Mouse (Mus musculus) midbrain, embryonic 11.5 days (tissue): ENCODE measurements at regions not wholly inside any gene's neighbourhood (a gene's known extent, or its start where the extent isn't known, plus 50 kb on each side); places are given as distances from the start of the nearest gene placed in this dataset.

Experiments
- ATAC-seq: fragments of 200-750 bp; cut with Nextera tagmentation; 2 replicates; pipeline ENCODE4 v1.8.0; 2017; ENCODE audit warnings: moderate TSS enrichment, moderate library complexity; ENCODE audit not compliant: low FRiP score
- DNase-seq: peaks from one replicate; pipeline ENCODE4 v3.0.0; 2015; ENCODE audit warnings: low spot score; ENCODE audit errors: missing footprints
- H3K27ac ChIP-seq: fragments of 300-500 bp; sonication (generic); 2 replicates; pipeline ENCODE4 v1.5.1; 2014; ENCODE audit warnings: low read depth, low read length
- H3K27me3 ChIP-seq: fragments of 300-500 bp; sonication (generic); 2 replicates; pipeline ENCODE4 v1.6.1; 2014; ENCODE audit warnings: mild to moderate bottlenecking, low read length, moderate library complexity, mixed read lengths; ENCODE audit not compliant: control insufficient read depth, insufficient read depth
- H3K36me3 ChIP-seq: fragments of 300-500 bp; sonication (generic); 2 replicates; pipeline ENCODE4 v1.6.1; 2014; ENCODE audit warnings: mild to moderate bottlenecking, low read length, moderate library complexity, mixed read lengths; ENCODE audit not compliant: control insufficient read depth, insufficient read depth
- H3K4me1 ChIP-seq: fragments of 300-500 bp; sonication (generic); 2 replicates; pipeline ENCODE4 v1.6.1; 2014; ENCODE audit warnings: low read length; ENCODE audit not compliant: control insufficient read depth, insufficient read depth
- H3K4me2 ChIP-seq: fragments of 300-500 bp; sonication (generic); 2 replicates; pipeline ENCODE4 v1.6.1; 2014; ENCODE audit warnings: mild to moderate bottlenecking, moderate library complexity
- H3K4me3 ChIP-seq: fragments of 300-500 bp; sonication (generic); 2 replicates; pipeline ENCODE4 v1.5.1; 2014; ENCODE audit warnings: low read depth, low read length
- H3K9ac ChIP-seq: fragments of 300-500 bp; sonication (generic); 2 replicates; pipeline ENCODE4 v1.6.1; 2014; ENCODE audit warnings: low read length
- H3K9me3 ChIP-seq: fragments of 300-500 bp; sonication (generic); 2 replicates; pipeline ENCODE4 v1.6.1; 2016; ENCODE audit warnings: low read length; ENCODE audit not compliant: control insufficient read depth
- WGBS: fragments of 180-500 bp; shearing (Covaris S2); extraction: QIAGEN DNeasy Blood & Tissue Kit; methylation state at CpG from one replicate; pipeline ENCODE4 v1.1.7; 2014; 5-methylcytosine and 5-hydroxymethylcytosine counted together

DNA sequence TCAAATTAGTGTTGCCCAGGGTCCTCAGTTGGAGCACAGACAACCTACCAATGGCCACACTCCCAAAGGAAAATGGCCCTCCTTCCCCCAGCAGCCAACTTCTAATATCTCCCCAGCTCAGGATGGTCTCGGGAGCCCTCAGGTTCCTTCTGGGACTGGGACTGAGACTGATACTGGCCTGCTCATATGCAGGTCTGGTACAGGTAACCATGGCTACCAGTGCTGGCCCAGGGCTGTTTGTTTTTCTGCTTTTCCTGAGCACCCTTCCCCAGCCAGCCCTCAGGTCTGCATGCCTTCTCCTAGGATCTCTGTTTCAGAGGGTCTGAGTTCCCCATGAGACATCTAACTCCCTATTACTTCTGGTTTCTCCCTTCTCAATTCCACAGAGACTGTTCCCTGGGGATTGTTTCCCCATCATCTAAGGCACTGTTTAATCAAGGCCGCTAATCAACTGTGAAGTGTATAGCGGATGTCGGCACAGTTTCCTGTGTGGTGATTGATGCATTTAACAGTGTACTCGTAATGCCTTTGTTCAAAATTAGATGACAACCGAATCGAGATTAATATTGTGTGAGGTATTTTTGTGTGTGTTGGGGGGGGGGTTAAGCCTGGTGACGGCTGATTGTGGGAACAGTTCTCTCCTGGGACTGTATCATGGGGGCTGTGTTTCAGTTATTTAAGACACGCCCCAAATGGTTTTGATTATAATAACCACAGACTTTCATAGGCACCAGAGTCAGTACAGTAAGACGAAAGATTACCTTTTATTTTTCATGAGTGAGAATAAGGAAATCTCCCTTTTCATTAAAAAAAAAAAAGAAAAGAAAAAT is 120.8 kb upstream of the Lmcd1 start:
- no peak for DNase-seq
- Histone ChIP-seq H3K27ac (no peak overlapping the region), H3K27me3 (no peaks in the 10 kb centered on the region), H3K9ac (no peak overlapping the region), H3K4me1 (no peaks in the 10 kb centered on the region), H3K4me2 (no peak overlapping the region), H3K36me3 (no peaks in the 10 kb centered on the region), H3K9me3 (no peaks in the 10 kb centered on the region), H3K4me3 (no peak overlapping the region)
- 82% methylated on average over 10 of the region's 10 CpGs for WGBS
- peak; percentile 63; the same call in 1 of the 2 replicates for ATAC-seq

- WGBS, result 87% methylated on average over 3 of the region's 3 CpGs
These were observed 106.1 kb upstream of the Lmcd1 start for GRCm38 (mm10) chr6:112167487-112167886.

DNA sequence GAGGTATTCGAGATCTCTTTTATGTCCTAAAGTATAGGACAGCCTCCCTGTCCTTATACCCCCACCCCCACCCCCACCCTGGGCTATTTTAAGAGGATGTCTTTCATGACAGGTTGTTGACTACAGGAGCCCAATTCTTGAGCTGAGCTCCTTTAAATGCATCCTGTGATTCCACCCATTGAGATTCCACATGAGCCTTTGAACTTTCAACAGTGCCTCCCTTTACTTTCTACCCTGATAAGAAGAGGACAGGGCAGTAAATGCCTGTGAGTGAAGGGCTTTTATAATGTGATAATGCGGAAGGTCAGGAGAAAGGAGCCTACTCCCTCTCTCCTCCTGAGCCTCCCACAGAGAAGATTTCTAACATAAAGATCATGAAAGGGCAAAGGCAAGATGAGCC is 97.2 kb upstream of the Lmcd1 start:
- H3K27ac ChIP-seq, result no peak overlapping the region
- ATAC-seq, result peak; percentile 35; the same call in 1 of the 2 replicates
- WGBS, result 27% methylated on average over 2 of the region's 2 CpGs

More at GRCm38 (mm10) chr6:112167487-112167886, 106.1 kb upstream of the Lmcd1 start:
- H3K4me1 ChIP-seq, result no peaks in the 10 kb centered on the region
- H3K4me2 ChIP-seq, result no peak overlapping the region
- H3K27me3 ChIP-seq, result no peaks in the 10 kb centered on the region
- no peak overlapping the region for H3K9ac ChIP-seq
- no peak for DNase-seq
- H3K9me3 ChIP-seq, result no peaks in the 10 kb centered on the region
- no peak overlapping the region for H3K4me3 ChIP-seq
- H3K36me3 ChIP-seq, result no peaks in the 10 kb centered on the region
- no peak overlapping the region for H3K27ac ChIP-seq
- no peak for ATAC-seq

DNA sequence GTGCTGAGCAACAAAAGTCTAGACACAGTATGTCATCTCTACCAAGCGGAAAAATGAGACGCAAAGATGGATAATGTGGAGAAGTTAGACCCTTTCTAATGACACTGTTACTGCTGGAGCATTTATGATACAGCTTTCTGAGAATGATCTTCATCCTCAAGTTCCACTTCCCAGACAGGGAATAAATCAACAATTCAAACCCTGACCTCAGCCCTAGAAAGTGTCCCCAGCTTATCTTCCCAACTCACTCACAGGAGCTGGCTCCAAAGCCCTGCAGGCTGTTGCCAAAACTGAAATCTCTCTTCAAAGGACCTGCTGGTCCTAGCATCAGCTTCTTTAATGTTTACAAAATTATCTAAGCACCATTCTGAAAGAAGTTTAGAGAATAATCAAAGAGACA is 85.9 kb upstream of the Lmcd1 start:
- no peaks in the 10 kb centered on the region for H3K27me3 ChIP-seq
- H3K4me3 ChIP-seq, result no peak overlapping the region
- H3K4me2 ChIP-seq, result no peak overlapping the region
- DNase-seq (no peak), ATAC-seq (no peak)
- WGBS, result 91% methylated on average over 2 of the region's 2 CpGs
- no peak overlapping the region for H3K27ac ChIP-seq
- no peaks in the 10 kb centered on the region for H3K9me3 ChIP-seq
- no peak overlapping the region for H3K9ac ChIP-seq
- no peaks in the 10 kb centered on the region for H3K4me1 ChIP-seq
- H3K36me3 ChIP-seq, result no peaks in the 10 kb centered on the region

More for the DNA sequence above, 97.2 kb upstream of the Lmcd1 start:
- Histone ChIP-seq H3K27me3 (no peaks in the 10 kb centered on the region), H3K4me1 (no peaks in the 10 kb centered on the region), H3K9ac (no peak overlapping the region), H3K36me3 (no peaks in the 10 kb centered on the region), H3K4me2 (no peak overlapping the region), H3K9me3 (no peaks in the 10 kb centered on the region), H3K4me3 (no peak overlapping the region)
- no peak for DNase-seq

- ATAC-seq, result peak; percentile 68
- 48% methylated on average over 6 of the region's 6 CpGs for WGBS
- DNase-seq, result peak; percentile 99
- Histone ChIP-seq H3K9ac (no peak overlapping the region), H3K27ac (no peak overlapping the region), H3K4me3 (no peak overlapping the region), H3K9me3 (no peaks in the 10 kb centered on the region), H3K4me1 (no peaks in the 10 kb centered on the region), H3K4me2 (no peak overlapping the region), H3K27me3 (no peaks in the 10 kb centered on the region), H3K36me3 (no peaks in the 10 kb centered on the region)
These were observed 82.5 kb upstream of the Lmcd1 start for GRCm38 (mm10) chr6:112191032-112191431.

- ATAC-seq, result peak; percentile 85
These were observed 76.1 kb upstream of the Lmcd1 start for GRCm38 (mm10) chr6:112197445-112197844.

GRCm38 (mm10) chr6:112199241-112199640 is 74.3 kb upstream of the Lmcd1 start:
- H3K27me3 ChIP-seq, result no peaks in the 10 kb centered on the region
- no peak overlapping the region for H3K4me2 ChIP-seq
- no peak overlapping the region for H3K9ac ChIP-seq
- H3K9me3 ChIP-seq, result no peaks in the 10 kb centered on the region
- DNase-seq (no peak), ATAC-seq (no peak)
- no peaks in the 10 kb centered on the region for H3K36me3 ChIP-seq
- no peak overlapping the region for H3K4me3 ChIP-seq
- H3K4me1 ChIP-seq, result peaks cover 4% of the 10 kb centered on the region; the same call in 1 of the 2 replicates
- no peak overlapping the region for H3K27ac ChIP-seq
- WGBS, result 84% methylated on average over 4 of the region's 4 CpGs

More at GRCm38 (mm10) chr6:112197445-112197844, 76.1 kb upstream of the Lmcd1 start:
- H3K36me3 ChIP-seq, result no peaks in the 10 kb centered on the region
- H3K4me1 ChIP-seq, result no peaks in the 10 kb centered on the region
- no peaks in the 10 kb centered on the region for H3K27me3 ChIP-seq
- 9% methylated on average over 16 of the region's 16 CpGs for WGBS
- no peaks in the 10 kb centered on the region for H3K9me3 ChIP-seq
- H3K9ac ChIP-seq, result no peak overlapping the region
- no peak overlapping the region for H3K27ac ChIP-seq
- H3K4me2 ChIP-seq, result no peak overlapping the region
- no peak overlapping the region for H3K4me3 ChIP-seq
- DNase-seq, result peak; percentile 96

GRCm38 (mm10) chr6:112202120-112202519 is 71.4 kb upstream of the Lmcd1 start:
- WGBS, result 93% methylated on average over 4 of the region's 4 CpGs
- Histone ChIP-seq H3K9ac (no peak overlapping the region), H3K4me1 (peaks cover 4% of the 10 kb centered on the region; the same call in 1 of the 2 replicates), H3K27me3 (no peaks in the 10 kb centered on the region), H3K4me2 (no peak overlapping the region), H3K4me3 (no peak overlapping the region), H3K9me3 (no peaks in the 10 kb centered on the region), H3K27ac (no peak overlapping the region), H3K36me3 (no peaks in the 10 kb centered on the region)
- DNase-seq (no peak), ATAC-seq (no peak)

DNA sequence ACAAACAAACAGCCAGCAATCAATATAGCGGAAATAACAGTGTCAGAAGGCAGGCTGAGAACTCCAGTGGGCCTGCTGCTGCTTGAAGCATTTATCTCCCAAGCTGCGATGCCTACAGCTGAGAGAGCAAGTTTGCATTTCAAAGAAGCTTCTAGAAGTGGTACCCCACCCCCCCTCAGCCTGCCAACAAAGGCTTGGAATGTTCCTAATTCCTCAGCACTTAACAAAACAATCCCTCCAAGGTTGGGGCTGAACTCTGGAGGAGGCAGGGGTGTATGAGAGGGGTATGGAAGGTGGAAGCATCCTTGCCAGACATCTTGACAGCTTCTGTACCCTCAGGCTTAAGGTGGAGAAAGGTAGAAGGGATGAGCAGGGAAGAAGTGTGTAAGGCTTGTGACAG is 70.2 kb upstream of the Lmcd1 start:
- H3K4me2 ChIP-seq, result no peak overlapping the region
- no peak overlapping the region for H3K9ac ChIP-seq
- no peaks in the 10 kb centered on the region for H3K27me3 ChIP-seq
- H3K4me1 ChIP-seq, result peaks cover 4% of the 10 kb centered on the region; the same call in 1 of the 2 replicates
- WGBS, result 11% methylated on average over 2 of the region's 2 CpGs
- H3K4me3 ChIP-seq, result no peak overlapping the region
- ATAC-seq, result no peak
- H3K9me3 ChIP-seq, result no peaks in the 10 kb centered on the region
- DNase-seq, result no peak
- H3K36me3 ChIP-seq, result no peaks in the 10 kb centered on the region
- H3K27ac ChIP-seq, result no peak overlapping the region
